In genomic region chr14:51237488-51237887, GRCm38 (mm10) we compare ENCODE assay signal across 21 mouse cellular contexts. TPM values are rescaled to one million over a fixed set of nuclear protein-coding genes. Genes with fewer than 3 reads are reported as not detected.
"Had no signal": no experiment of that assay in that cellular context is flagged by ENCODE, and none has a peak within 500 bp of the region (broad histone marks: within the 10 kb centered on the region; RNA-seq: fewer than 3 reads in every experiment).

No protein-coding gene starts in this region.

RNA-seq across cellular contexts. Expression of gene Rnase2a, which starts 18.4 kb away (rescaled TPM):
- total RNA-seq: midbrain, postnatal 0 days had no signal
- polyA plus RNA-seq: liver, embryonic 11.5 days; liver, embryonic 13.5 days; liver, embryonic 15.5 days; liver, postnatal 0 days; lung, adult 2 months; lung, embryonic 15.5 days; lung, postnatal 0 days; midbrain, embryonic 11.5 days; midbrain, embryonic 13.5 days; midbrain, embryonic 15.5 days; midbrain, postnatal 0 days; neural tube, embryonic 11.5 days; neural tube, embryonic 13.5 days; neural tube, embryonic 15.5 days; small intestine, adult 2 months; stomach, embryonic 15.5 days; stomach, postnatal 0 days; testis, adult 2 months; urinary bladder, adult 2 months had no signal

RNA-seq across cellular contexts. Expression of gene Ear14, which starts 34.3 kb away (rescaled TPM):
- total RNA-seq: midbrain, postnatal 0 days had no signal
- polyA plus RNA-seq: liver, embryonic 11.5 days; liver, embryonic 13.5 days; liver, embryonic 15.5 days; liver, postnatal 0 days; lung, adult 2 months; lung, embryonic 15.5 days; lung, postnatal 0 days; midbrain, embryonic 11.5 days; midbrain, embryonic 13.5 days; midbrain, embryonic 15.5 days; midbrain, postnatal 0 days; myocyte; neural tube, embryonic 11.5 days; neural tube, embryonic 13.5 days; neural tube, embryonic 15.5 days; small intestine, adult 2 months; stomach, embryonic 15.5 days; stomach, postnatal 0 days; testis, adult 2 months; thymus, adult 2 months; urinary bladder, adult 2 months had no signal

RNA-seq across cellular contexts. Expression of gene Ang2, which starts 38.5 kb away (rescaled TPM):
- total RNA-seq: midbrain, postnatal 0 days had no signal
- polyA plus RNA-seq: liver, embryonic 11.5 days; liver, embryonic 13.5 days; liver, embryonic 15.5 days; liver, postnatal 0 days; lung, adult 2 months; lung, embryonic 15.5 days; lung, postnatal 0 days; midbrain, embryonic 11.5 days; midbrain, embryonic 13.5 days; midbrain, embryonic 15.5 days; midbrain, postnatal 0 days; neural tube, embryonic 11.5 days; neural tube, embryonic 13.5 days; neural tube, embryonic 15.5 days; small intestine, adult 2 months; stomach, embryonic 15.5 days; testis, adult 2 months; urinary bladder, adult 2 months had no signal
